Mouse (Mus musculus) hindbrain, embryonic 11.5 days (tissue): ENCODE measurements around the gene AA986860. TPM values are rescaled to one million over a fixed set of nuclear protein-coding genes. Genes with fewer than 3 reads are reported as not detected.

Source experiments
- ATAC-seq: fragments of 200-750 bp; cut with Nextera tagmentation; 2 replicates; pipeline ENCODE4 v1.8.0; 2017; ENCODE audit warnings: mild to moderate bottlenecking, moderate TSS enrichment, moderate library complexity; ENCODE audit not compliant: low FRiP score
- DNase-seq: peaks from one replicate; pipeline ENCODE4 v3.0.0-alpha.2; 2015; ENCODE audit warnings: low spot score
- H3K27ac ChIP-seq: fragments of 300-500 bp; sonication (generic); 2 replicates; pipeline ENCODE4 v1.5.1; 2014; ENCODE audit warnings: mild to moderate bottlenecking, low read depth, low read length
- H3K27me3 ChIP-seq: fragments of 300-500 bp; sonication (generic); 2 replicates; pipeline ENCODE4 v1.6.1; 2014; ENCODE audit warnings: mild to moderate bottlenecking, low read length, moderate library complexity, mixed read lengths; ENCODE audit not compliant: control insufficient read depth, insufficient read depth
- H3K36me3 ChIP-seq: fragments of 300-500 bp; sonication (generic); 2 replicates; pipeline ENCODE4 v1.6.1; 2014; ENCODE audit warnings: mild to moderate bottlenecking, low read length, moderate library complexity, mixed read lengths; ENCODE audit not compliant: control insufficient read depth, insufficient read depth
- H3K4me1 ChIP-seq: fragments of 300-500 bp; sonication (generic); replicated peaks from 2 replicates; pipeline ENCODE4 v1.6.1; 2014; ENCODE audit warnings: low read length, mixed read lengths; ENCODE audit not compliant: control insufficient read depth, insufficient read depth
- H3K4me2 ChIP-seq: fragments of 300-500 bp; sonication (generic); replicated peaks from 2 replicates; pipeline ENCODE4 v1.6.1; 2014; ENCODE audit warnings: mild to moderate bottlenecking, low read depth, low read length
- H3K4me3 ChIP-seq: fragments of 300-500 bp; sonication (generic); 2 replicates; pipeline ENCODE4 v1.5.1; 2014; ENCODE audit warnings: low read depth, low read length
- H3K9ac ChIP-seq: fragments of 300-500 bp; sonication (generic); 2 replicates; pipeline ENCODE4 v1.6.1; 2014; ENCODE audit warnings: low read depth, low read length
- H3K9me3 ChIP-seq: fragments of 300-500 bp; sonication (generic); 2 replicates; pipeline ENCODE4 v1.6.1; 2016; ENCODE audit warnings: low read length; ENCODE audit not compliant: control insufficient read depth
- WGBS: fragments of 180-500 bp; shearing (Covaris S2); extraction: QIAGEN DNeasy Blood & Tissue Kit; methylation state at CpG from one replicate; pipeline ENCODE4 v1.1.7; 2014; 5-methylcytosine and 5-hydroxymethylcytosine counted together
- polyA plus RNA-seq: library from polyadenylated mRNA; unstranded; fragments of >200 nt; fragmentation: Nextera tagmentation; extraction: Ambion mirVana; gene quantifications from 2 replicates; pipeline ENCODE4 v1.2.1, GENCODE M21; 2014

Gene AA986860
- polyA plus RNA-seq, 1 experiment from 2014 or later, result 0.79 TPM

DNA sequence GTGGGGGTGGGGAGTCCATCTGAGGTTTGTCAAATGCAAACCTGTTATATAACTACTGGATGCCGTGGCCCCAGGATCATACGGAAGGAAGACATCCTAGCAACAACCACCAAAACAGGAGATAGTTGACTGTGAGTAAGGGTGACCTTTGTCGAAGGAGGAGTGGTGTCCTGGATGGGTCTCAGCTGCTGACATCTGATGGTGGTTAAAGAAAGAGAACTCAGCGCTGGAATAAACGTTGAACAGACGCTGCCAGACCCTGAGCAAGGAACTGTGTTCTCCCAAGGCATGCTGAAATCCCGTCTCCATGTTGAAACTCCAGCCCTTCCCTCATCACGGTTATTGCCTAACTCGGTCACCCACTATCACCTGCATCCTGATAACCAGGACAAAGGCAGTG is 27.9 kb downstream of the AA986860 start:
- DNase-seq, result no peak
- no peaks in the 10 kb centered on the region for H3K4me1 ChIP-seq

DNA sequence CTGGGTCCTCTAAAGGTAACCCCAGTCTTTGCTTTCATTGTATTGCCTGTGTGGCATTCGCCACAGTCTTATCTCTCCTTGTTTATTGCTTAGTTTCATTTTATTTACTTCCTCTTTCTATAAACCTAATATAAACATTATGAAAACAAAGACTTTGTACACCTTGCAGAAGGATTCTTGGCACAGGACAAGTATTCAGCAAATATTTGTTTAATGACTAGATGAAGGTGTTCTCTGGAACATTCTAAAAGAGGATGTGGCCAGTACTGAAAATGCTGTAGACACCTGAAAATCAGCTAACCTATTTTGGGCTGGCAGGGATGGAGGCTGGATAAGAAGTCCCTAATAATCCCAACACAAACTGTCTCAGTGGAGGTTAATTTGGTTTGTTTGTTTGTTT is 29.8 kb downstream of the AA986860 start:
- no peak overlapping the region for H3K27ac ChIP-seq
- 90% methylated on average over 1 of the region's 1 CpGs for WGBS
- ATAC-seq (no peak), DNase-seq (no peak)
- no peaks in the 10 kb centered on the region for H3K27me3 ChIP-seq
- no peaks in the 10 kb centered on the region for H3K9me3 ChIP-seq
- no peak overlapping the region for H3K4me3 ChIP-seq
- H3K36me3 ChIP-seq, result no peaks in the 10 kb centered on the region
- no peaks in the 10 kb centered on the region for H3K4me1 ChIP-seq
- H3K4me2 ChIP-seq, result no peak overlapping the region
- H3K9ac ChIP-seq, result no peak overlapping the region

More for the DNA sequence above, 27.9 kb downstream of the AA986860 start:
- Histone ChIP-seq H3K9me3 (no peaks in the 10 kb centered on the region), H3K9ac (no peak overlapping the region), H3K27me3 (no peaks in the 10 kb centered on the region), H3K4me2 (no peak overlapping the region), H3K27ac (no peak overlapping the region), H3K4me3 (no peak overlapping the region), H3K36me3 (no peaks in the 10 kb centered on the region)
- WGBS, result 86% methylated on average over 9 of the region's 9 CpGs
- ATAC-seq, result no peak

DNA sequence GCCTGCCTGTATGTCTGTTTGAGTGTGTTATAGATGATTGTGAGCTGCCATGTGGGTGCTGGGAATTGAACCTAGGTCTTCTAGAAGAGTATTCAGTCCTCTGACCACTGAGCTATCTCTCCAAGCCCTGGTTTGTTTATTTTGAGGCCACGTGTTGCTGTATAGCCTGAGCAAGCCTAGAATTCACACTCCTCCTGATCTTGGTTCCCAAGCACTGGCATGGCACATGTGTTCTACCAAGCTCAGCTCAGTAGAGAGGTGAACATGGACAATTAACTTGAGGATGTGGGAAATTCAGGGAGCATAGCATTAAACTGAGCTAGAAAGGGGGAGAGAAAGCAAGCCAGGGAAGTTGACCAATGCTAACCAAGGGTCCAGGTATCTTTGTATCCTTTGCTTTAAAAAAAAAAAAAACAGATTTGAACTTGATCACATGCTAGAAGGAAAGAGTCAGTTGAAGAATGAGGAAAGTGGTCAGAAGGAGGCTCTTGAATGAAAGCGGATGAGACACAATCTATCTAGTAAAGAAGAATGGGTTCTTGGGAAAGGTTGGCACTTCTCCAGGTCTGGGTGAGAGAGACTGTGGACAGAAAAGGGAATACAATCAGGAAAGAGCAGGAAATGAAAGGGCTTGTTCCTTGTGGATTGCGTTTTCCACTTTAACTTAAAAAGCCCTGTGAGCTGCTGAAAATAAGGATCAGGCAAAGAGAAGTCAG is 30.4 kb downstream of the AA986860 start:
- Histone ChIP-seq H3K4me3 (no peak overlapping the region), H3K9ac (no peak overlapping the region), H3K36me3 (no peaks in the 10 kb centered on the region), H3K4me2 (no peak overlapping the region), H3K9me3 (no peaks in the 10 kb centered on the region), H3K27me3 (no peaks in the 10 kb centered on the region), H3K27ac (no peak overlapping the region), H3K4me1 (no peaks in the 10 kb centered on the region)
- ATAC-seq (no peak), DNase-seq (no peak)
- 90% methylated on average over 3 of the region's 3 CpGs for WGBS

DNA sequence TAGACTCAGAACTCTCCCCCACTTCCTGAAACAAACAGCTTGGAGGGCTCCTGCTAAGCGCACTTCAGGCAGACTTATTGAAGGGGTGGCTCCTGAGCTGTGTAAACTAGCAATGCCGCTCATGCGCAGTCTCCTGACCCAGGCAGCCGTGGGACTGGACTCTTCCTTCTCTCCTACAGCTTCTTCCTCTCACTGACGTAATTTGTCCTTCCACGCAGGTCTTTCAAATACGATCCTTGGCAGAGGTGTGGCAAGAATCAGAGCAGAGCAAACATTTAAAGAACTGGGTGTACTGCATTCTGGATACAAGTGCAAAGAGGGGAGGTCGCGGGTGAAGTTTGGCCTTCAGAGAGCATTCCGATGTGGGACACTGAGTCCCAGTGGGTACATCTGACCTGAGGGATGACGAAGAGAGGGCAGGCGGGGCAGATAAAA is 32.3 kb downstream of the AA986860 start:
- WGBS, result 88% methylated on average over 12 of the region's 12 CpGs
- no peak overlapping the region for H3K4me2 ChIP-seq
- H3K27me3 ChIP-seq, result no peaks in the 10 kb centered on the region
- H3K9me3 ChIP-seq, result no peaks in the 10 kb centered on the region
- DNase-seq (no peak), ATAC-seq (no peak)
- no peak overlapping the region for H3K4me3 ChIP-seq
- H3K9ac ChIP-seq, result no peak overlapping the region
- H3K36me3 ChIP-seq, result no peaks in the 10 kb centered on the region
- no peaks in the 10 kb centered on the region for H3K4me1 ChIP-seq
- no peak overlapping the region for H3K27ac ChIP-seq

DNA sequence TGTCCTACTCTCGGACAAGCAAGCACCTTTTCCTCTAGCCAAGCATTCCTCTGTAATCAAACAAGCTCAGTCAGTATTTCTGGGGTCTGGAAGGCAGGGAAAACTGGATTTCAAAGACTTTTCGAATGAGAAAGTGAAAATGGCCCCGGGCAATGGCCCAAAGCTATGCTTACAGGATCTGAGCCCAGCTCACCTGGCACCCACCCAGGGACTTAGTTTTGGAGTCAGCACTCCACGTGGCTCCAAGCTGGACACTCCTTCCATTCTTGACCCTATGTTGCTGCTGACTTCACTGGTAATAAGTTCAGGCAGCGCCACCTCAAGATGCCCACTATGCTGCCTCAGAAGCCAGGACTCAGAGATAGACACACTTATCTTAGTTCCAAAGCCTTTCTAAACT is 35.3 kb downstream of the AA986860 start:
- 86% methylated on average over 5 of the region's 5 CpGs for WGBS
- H3K4me3 ChIP-seq, result no peak overlapping the region
- H3K4me2 ChIP-seq, result no peak overlapping the region
- H3K4me1 ChIP-seq, result no peaks in the 10 kb centered on the region
- H3K27ac ChIP-seq, result no peak overlapping the region
- DNase-seq (no peak), ATAC-seq (no peak)
- H3K9ac ChIP-seq, result no peak overlapping the region
- H3K9me3 ChIP-seq, result no peaks in the 10 kb centered on the region
- no peaks in the 10 kb centered on the region for H3K27me3 ChIP-seq
- H3K36me3 ChIP-seq, result no peaks in the 10 kb centered on the region

DNA sequence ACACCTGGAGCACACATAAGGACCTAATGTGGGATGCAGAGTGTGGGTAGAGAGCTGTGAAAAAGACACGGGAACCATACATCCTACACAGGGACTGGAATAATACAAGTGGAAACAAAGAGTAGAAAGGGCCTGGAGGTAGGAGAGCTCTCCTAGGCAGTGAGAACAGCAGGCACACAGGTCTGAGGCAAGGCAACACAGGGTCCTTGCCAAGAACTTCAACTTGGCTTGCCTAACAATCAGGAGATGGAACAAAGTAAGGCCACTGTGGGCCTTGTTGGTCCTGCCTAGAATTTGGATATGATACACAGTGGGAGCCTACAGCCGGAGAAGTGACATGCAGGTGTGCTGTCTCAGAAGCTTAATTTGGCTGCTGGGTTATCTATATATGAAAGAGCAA is 38.1 kb downstream of the AA986860 start:
- WGBS, result 88% methylated on average over 2 of the region's 2 CpGs
- H3K27ac ChIP-seq, result no peak overlapping the region
- H3K9me3 ChIP-seq, result no peaks in the 10 kb centered on the region
- DNase-seq (no peak), ATAC-seq (no peak)
- H3K4me3 ChIP-seq, result no peak overlapping the region
- H3K4me1 ChIP-seq, result no peaks in the 10 kb centered on the region
- no peak overlapping the region for H3K9ac ChIP-seq
- H3K27me3 ChIP-seq, result no peaks in the 10 kb centered on the region
- no peaks in the 10 kb centered on the region for H3K36me3 ChIP-seq
- no peak overlapping the region for H3K4me2 ChIP-seq

DNA sequence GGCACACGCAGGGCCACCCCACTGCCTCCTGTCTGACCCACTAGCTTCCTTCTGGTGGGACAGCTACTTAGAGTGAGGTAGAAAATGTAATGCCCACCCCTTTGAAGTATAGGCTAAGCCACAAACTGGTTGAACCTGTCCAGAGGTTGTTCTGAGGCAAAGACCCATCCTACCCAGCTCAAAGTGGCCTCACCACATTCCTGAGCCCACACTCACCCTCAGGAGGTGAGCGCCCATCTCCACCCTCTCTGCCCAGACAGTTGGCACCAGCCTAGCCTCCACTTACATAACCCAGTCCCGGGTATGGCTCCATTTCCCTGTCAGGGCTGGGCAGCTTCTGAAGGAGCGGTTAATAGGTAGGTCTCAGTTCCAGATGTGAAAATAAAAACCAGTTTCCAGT is 38.7 kb downstream of the AA986860 start:
- no peak overlapping the region for H3K4me2 ChIP-seq
- H3K9ac ChIP-seq, result no peak overlapping the region
- no peaks in the 10 kb centered on the region for H3K27me3 ChIP-seq
- no peak for DNase-seq
- no peak overlapping the region for H3K4me3 ChIP-seq
- ATAC-seq, result no peak
- H3K27ac ChIP-seq, result no peak overlapping the region
- WGBS, result 89% methylated on average over 4 of the region's 4 CpGs
- no peaks in the 10 kb centered on the region for H3K4me1 ChIP-seq
- H3K36me3 ChIP-seq, result no peaks in the 10 kb centered on the region
- H3K9me3 ChIP-seq, result no peaks in the 10 kb centered on the region

DNA sequence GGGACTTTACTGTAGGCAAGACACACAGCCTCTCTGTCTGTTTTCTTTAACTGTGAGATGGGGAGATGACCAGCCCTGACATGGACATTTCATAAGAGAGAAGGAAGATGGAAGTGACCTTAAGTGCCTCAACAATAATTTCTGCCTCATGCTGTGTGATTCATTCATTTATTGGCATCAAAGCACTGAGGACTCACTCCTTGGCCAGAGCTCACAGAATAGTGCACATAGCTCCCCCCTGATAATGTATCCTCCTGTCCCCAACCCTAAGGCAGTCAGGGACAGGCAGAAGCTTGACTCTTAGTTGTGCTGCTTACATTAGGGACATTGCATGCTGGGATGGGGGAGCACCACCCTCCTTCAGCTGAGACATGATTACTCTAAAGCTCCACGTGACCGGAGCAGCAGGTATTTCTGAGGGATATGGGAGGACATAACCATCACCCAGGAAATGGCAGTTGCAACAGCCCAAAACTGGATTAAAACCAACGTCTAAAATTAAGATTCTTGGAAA is 39.3 kb downstream of the AA986860 start:
- Histone ChIP-seq H3K36me3 (no peaks in the 10 kb centered on the region), H3K4me1 (no peaks in the 10 kb centered on the region), H3K27me3 (no peaks in the 10 kb centered on the region), H3K9me3 (no peaks in the 10 kb centered on the region), H3K9ac (no peak overlapping the region), H3K4me2 (no peak overlapping the region), H3K27ac (no peak overlapping the region), H3K4me3 (no peak overlapping the region)
- no peak for DNase-seq
- no peak for ATAC-seq
- WGBS, result 81% methylated on average over 3 of the region's 3 CpGs

DNA sequence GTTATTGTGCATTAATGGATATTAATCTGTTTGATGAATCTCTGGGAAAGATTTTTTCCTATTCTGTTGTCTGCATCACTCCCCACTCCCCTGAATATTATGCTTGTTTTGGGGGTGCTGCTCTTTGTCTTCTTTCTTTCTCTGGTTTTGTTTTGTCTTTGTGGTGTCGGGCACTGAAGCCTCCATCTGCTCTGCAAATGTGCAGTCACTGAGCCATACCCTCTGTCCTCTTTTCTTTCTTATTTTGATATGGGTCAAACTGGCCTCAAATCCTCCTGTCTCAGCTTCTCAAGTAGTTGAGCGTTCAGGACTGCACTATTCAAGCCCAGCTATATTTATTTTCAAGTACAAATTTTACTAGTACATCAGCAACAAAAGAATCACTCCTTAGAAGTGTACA is 43.5 kb downstream of the AA986860 start:
- H3K4me3 ChIP-seq, result no peak overlapping the region
- WGBS, result 44% methylated on average over 2 of the region's 2 CpGs

More for the DNA sequence above, 43.5 kb downstream of the AA986860 start:
- H3K27me3 ChIP-seq, result no peaks in the 10 kb centered on the region
- DNase-seq, result no peak
- H3K9ac ChIP-seq, result no peak overlapping the region
- no peaks in the 10 kb centered on the region for H3K4me1 ChIP-seq
- no peak overlapping the region for H3K4me2 ChIP-seq
- ATAC-seq, result no peak
- H3K36me3 ChIP-seq, result no peaks in the 10 kb centered on the region
- H3K9me3 ChIP-seq, result no peaks in the 10 kb centered on the region
- no peak overlapping the region for H3K27ac ChIP-seq
